Mouse (Mus musculus) myocyte (in vitro differentiated cells): ENCODE results near the gene Mip.

Experiments used
- CEBPB ChIP-seq: IDR thresholded peaks from 2 replicates; pipeline ENCODE4 v1.6.1; 2011; ENCODE audit warnings: mild to moderate bottlenecking, moderate library complexity; ENCODE audit not compliant: poor library complexity, insufficient read depth, severe bottlenecking
- E2F4 ChIP-seq: IDR thresholded peaks from one replicate; pipeline ENCODE4 v1.6.1; 2011; ENCODE audit warnings: mild to moderate bottlenecking, control low read depth, moderate library complexity; ENCODE audit not compliant: insufficient read depth
- MAX ChIP-seq: IDR thresholded peaks from one replicate; pipeline ENCODE4 v1.6.1; 2011; ENCODE audit warnings: low read depth, mild to moderate bottlenecking, control low read depth
- MYOD1 ChIP-seq, 3 experiments: IDR thresholded peaks; one replicate each; pipeline ENCODE4 v1.6.1; 2011; ENCODE audit warnings: control low read depth in 2 of 3, low read depth in 2 of 3, mild to moderate bottlenecking in 2 of 3, moderate library complexity in 1 of 3; ENCODE audit not compliant: insufficient read length in 2 of 3, control insufficient read depth in 1 of 3
- MYOG ChIP-seq, 3 experiments: IDR thresholded peaks; one replicate each; pipeline ENCODE4 v1.6.1; 2011; ENCODE audit warnings: control low read depth in 2 of 3, low read depth in 2 of 3, mild to moderate bottlenecking in 2 of 3; ENCODE audit not compliant: insufficient read length in 2 of 3, control insufficient read depth in 1 of 3, insufficient read depth in 1 of 3
- POLR2A ChIP-seq: IDR thresholded peaks from one replicate; pipeline ENCODE4 v1.6.1; 2011; ENCODE audit warnings: low read depth, mild to moderate bottlenecking, control low read depth, moderate library complexity; ENCODE audit not compliant: insufficient read length
- POLR2AphosphoS2 ChIP-seq: IDR thresholded peaks from one replicate; pipeline ENCODE4 v1.6.1; 2011; ENCODE audit warnings: low read depth, control low read depth; ENCODE audit not compliant: insufficient read length
- REST ChIP-seq: IDR thresholded peaks from one replicate; pipeline ENCODE4 v1.6.1; 2011; ENCODE audit warnings: mild to moderate bottlenecking, control low read depth, moderate library complexity; ENCODE audit not compliant: insufficient read depth, insufficient read length
- SRF ChIP-seq: IDR thresholded peaks from one replicate; pipeline ENCODE4 v1.6.1; 2011; ENCODE audit warnings: low read depth; ENCODE audit not compliant: control insufficient read depth, insufficient read length
- TCF12 ChIP-seq: IDR thresholded peaks from one replicate; pipeline ENCODE4 v1.6.1; 2011; ENCODE audit warnings: mild to moderate bottlenecking, control low read depth; ENCODE audit not compliant: poor library complexity, insufficient read depth, severe bottlenecking
- TCF3 ChIP-seq: IDR thresholded peaks from one replicate; pipeline ENCODE4 v1.6.1; 2011; ENCODE audit warnings: low read depth, control low read depth; ENCODE audit not compliant: insufficient read length
- USF1 ChIP-seq: IDR thresholded peaks from one replicate; pipeline ENCODE4 v1.6.1; 2011; ENCODE audit warnings: low read depth, mild to moderate bottlenecking, control low read depth, moderate library complexity

- TF ChIP-seq MYOD1 (IDR thresholded peaks at IDR 0.05; ENCODE audit: control insufficient read depth in 1 of 3, insufficient read length in 2 of 3, low read depth in 2 of 3) (no peak), MAX (no peak), REST (no peak), USF1 (no peak), POLR2A (no peak), E2F4 (no peak), POLR2AphosphoS2 (no peak), CEBPB (no peak), TCF12 (no peak), MYOG (IDR thresholded peaks at IDR 0.05; ENCODE audit: control insufficient read depth in 1 of 3, insufficient read depth in 1 of 3, insufficient read length in 2 of 3, low read depth in 2 of 3) (no peak), TCF3 (no peak), SRF (no peak)
Measured at GRCm38 (mm10) chr10:128269206-128269910, 43.7 kb downstream of the Mip start.
